Mouse (Mus musculus) MEL (cell line): ENCODE measurements around the gene Slc16a6. TPM values are rescaled to one million over a fixed set of nuclear protein-coding genes. Genes with fewer than 3 reads are reported as not detected.

Experiments used
- DNase-seq: peaks from one replicate; pipeline ENCODE4 v3.0.0; 2011; ENCODE audit warnings: low read depth, low spot score
- H3K27ac ChIP-seq: 2 replicates; pipeline ENCODE4 v1.5.1; 2012; ENCODE audit warnings: low read depth, mild to moderate bottlenecking, control low read depth, low read length, moderate library complexity; ENCODE audit not compliant: control insufficient read depth
- H3K27me3 ChIP-seq, 2 experiments: fragments of 150-350 bp in 1 of 2; sonication (generic) in 1 of 2; 2 replicates each; pipeline ENCODE4 v1.6.1; 2012; ENCODE audit warnings: low read length in 2 of 2, mild to moderate bottlenecking in 2 of 2, improper control_type of control experiment in 1 of 2, moderate library complexity in 1 of 2; ENCODE audit not compliant: insufficient read depth in 2 of 2, control insufficient read depth in 1 of 2
- H3K36me3 ChIP-seq, 2 experiments: 2 replicates each; pipeline ENCODE4 v1.6.1; 2012 to 2014; ENCODE audit warnings: low read length in 2 of 2, improper control_type of control experiment in 1 of 2, inconsistent platforms in 1 of 2, mild to moderate bottlenecking in 1 of 2; ENCODE audit not compliant: insufficient read depth in 2 of 2, control insufficient read depth in 1 of 2
- H3K4me1 ChIP-seq, 2 experiments: fragments of 150-350 bp in 1 of 2; sonication (generic) in 1 of 2; 2 replicates each; pipeline ENCODE4 v1.6.1; 2012; ENCODE audit warnings: low read length in 2 of 2, improper control_type of control experiment in 1 of 2, mild to moderate bottlenecking in 1 of 2; ENCODE audit not compliant: insufficient read depth in 2 of 2, control insufficient read depth in 1 of 2
- H3K4me3 ChIP-seq, 2 experiments: fragments of 150-350 bp in 1 of 2; sonication (generic) in 1 of 2; 2 replicates each; pipeline ENCODE4 v1.5.1; 2012; ENCODE audit warnings: low read depth in 2 of 2, low read length in 2 of 2, mild to moderate bottlenecking in 2 of 2, moderate library complexity in 2 of 2, control low read depth in 1 of 2, improper control_type of control experiment in 1 of 2; ENCODE audit not compliant: control insufficient read depth in 1 of 2, insufficient read depth in 1 of 2
- H3K79me2 ChIP-seq: 2 replicates; pipeline ENCODE4 v1.6.1; 2012; ENCODE audit warnings: mild to moderate bottlenecking, low read length, moderate library complexity; ENCODE audit not compliant: control insufficient read depth, poor library complexity, insufficient read depth
- H3K9ac ChIP-seq: 2 replicates; pipeline ENCODE4 v1.6.1; 2012; ENCODE audit warnings: low read depth, mild to moderate bottlenecking, control low read depth, low read length, moderate library complexity; ENCODE audit not compliant: control insufficient read depth, poor library complexity, severe bottlenecking
- H3K9me3 ChIP-seq: fragments of 150-350 bp; sonication (generic); replicated peaks from 2 replicates; pipeline ENCODE4 v1.6.1; 2012; ENCODE audit warnings: mild to moderate bottlenecking, low read length, improper control_type of control experiment, moderate library complexity; ENCODE audit not compliant: insufficient read depth
- BHLHE40 ChIP-seq: IDR thresholded peaks from 2 replicates; pipeline ENCODE4 v1.6.1; 2012; ENCODE audit warnings: low read depth, mild to moderate bottlenecking, inconsistent platforms, low read length, improper control_type of control experiment, borderline replicate concordance
- CHD1 ChIP-seq: IDR thresholded peaks from 2 replicates; pipeline ENCODE4 v1.6.1; 2012; ENCODE audit warnings: low read depth, mild to moderate bottlenecking, inconsistent platforms, low read length, improper control_type of control experiment
- CTCF ChIP-seq, 3 experiments: IDR thresholded peaks in 2 of 3; conservative IDR thresholded peaks in 1 of 3; 2 replicates each; pipeline ENCODE4 v1.5.1; 2011 to 2012; ENCODE audit warnings: low read length in 3 of 3, low read depth in 2 of 3, mild to moderate bottlenecking in 2 of 3, improper control_type of control experiment in 1 of 3, inconsistent platforms in 1 of 3, mixed read lengths in 1 of 3, moderate library complexity in 1 of 3; ENCODE audit not compliant: control insufficient read depth in 1 of 3, insufficient read depth in 1 of 3, poor library complexity in 1 of 3, severe bottlenecking in 1 of 3
- ELF1 ChIP-seq: IDR thresholded peaks from 2 replicates; pipeline ENCODE4 v1.6.1; 2014; ENCODE audit warnings: low read depth, mild to moderate bottlenecking, inconsistent platforms, low read length, improper control_type of control experiment, moderate library complexity
- EP300 ChIP-seq, 2 experiments: IDR thresholded peaks; 2 replicates each; pipeline ENCODE4 v1.6.1; 2011; ENCODE audit warnings: improper control_type of control experiment in 2 of 2, low read length in 2 of 2, low read depth in 1 of 2, mild to moderate bottlenecking in 1 of 2
- ETS1 ChIP-seq: IDR thresholded peaks from 2 replicates; pipeline ENCODE4 v1.6.1; 2012; ENCODE audit warnings: low read depth, mild to moderate bottlenecking, inconsistent platforms, low read length, improper control_type of control experiment, moderate library complexity
- HCFC1 ChIP-seq: IDR thresholded peaks from 2 replicates; pipeline ENCODE4 v1.6.1; 2012; ENCODE audit warnings: low read depth, mild to moderate bottlenecking, inconsistent platforms, low read length, improper control_type of control experiment, moderate library complexity
- KAT2A ChIP-seq: conservative IDR thresholded peaks from 2 replicates; pipeline ENCODE4 v1.6.1; 2012; ENCODE audit warnings: low read depth, low read length, improper control_type of control experiment, inconsistent platforms
- MAFK ChIP-seq: IDR thresholded peaks from 2 replicates; pipeline ENCODE4 v1.6.1; 2011; ENCODE audit warnings: low read depth, mild to moderate bottlenecking, low read length, improper control_type of control experiment, borderline replicate concordance
- MAX ChIP-seq: IDR thresholded peaks from 2 replicates; pipeline ENCODE4 v1.6.1; 2011; ENCODE audit warnings: low read length, improper control_type of control experiment
- MAZ ChIP-seq: IDR thresholded peaks from 2 replicates; pipeline ENCODE4 v1.6.1; 2012; ENCODE audit warnings: low read depth, mild to moderate bottlenecking, inconsistent platforms, low read length, improper control_type of control experiment
- MXI1 ChIP-seq: IDR thresholded peaks from 2 replicates; pipeline ENCODE4 v1.6.1; 2011; ENCODE audit warnings: mild to moderate bottlenecking, low read depth, low read length, improper control_type of control experiment
- MYB ChIP-seq: IDR thresholded peaks from 2 replicates; pipeline ENCODE4 v1.6.1; 2011; ENCODE audit warnings: mild to moderate bottlenecking, low read depth, low read length, improper control_type of control experiment
- MYC ChIP-seq: IDR thresholded peaks from 2 replicates; pipeline ENCODE4 v1.6.1; 2011; ENCODE audit warnings: low read depth, mild to moderate bottlenecking, low read length, improper control_type of control experiment, moderate library complexity
- NELFE ChIP-seq: IDR thresholded peaks from 2 replicates; pipeline ENCODE4 v1.6.1; 2011; ENCODE audit warnings: low read depth, low read length, improper control_type of control experiment
- NRF1 ChIP-seq: IDR thresholded peaks from 2 replicates; pipeline ENCODE4 v1.6.1; 2014; ENCODE audit warnings: low read depth, mild to moderate bottlenecking, inconsistent platforms, low read length, improper control_type of control experiment, moderate library complexity; ENCODE audit not compliant: poor library complexity, insufficient read depth, severe bottlenecking
- POLR2AphosphoS2 ChIP-seq: IDR thresholded peaks from 2 replicates; pipeline ENCODE4 v1.6.1; 2011; ENCODE audit warnings: low read length, improper control_type of control experiment
- POLR2AphosphoS5 ChIP-seq: IDR thresholded peaks from 2 replicates; pipeline ENCODE4 v1.6.1; 2012; ENCODE audit warnings: low read depth, borderline replicate concordance, mild to moderate bottlenecking, inconsistent platforms, low read length, moderate library complexity, mixed read lengths
- RAD21 ChIP-seq: IDR thresholded peaks from 2 replicates; pipeline ENCODE4 v1.6.1; 2011; ENCODE audit warnings: mild to moderate bottlenecking, low read depth, low read length, improper control_type of control experiment
- RCOR1 ChIP-seq: IDR thresholded peaks from 2 replicates; pipeline ENCODE4 v1.6.1; 2012; ENCODE audit warnings: low read depth, mild to moderate bottlenecking, inconsistent platforms, low read length, improper control_type of control experiment
- SMC3 ChIP-seq: IDR thresholded peaks from 2 replicates; pipeline ENCODE4 v1.6.1; 2011; ENCODE audit warnings: low read depth, low read length, improper control_type of control experiment
- TCF12 ChIP-seq: IDR thresholded peaks from 2 replicates; pipeline ENCODE4 v1.6.1; 2014; ENCODE audit warnings: low read depth, mild to moderate bottlenecking, inconsistent platforms, low read length, improper control_type of control experiment, moderate library complexity
- USF1 ChIP-seq: IDR thresholded peaks from 2 replicates; pipeline ENCODE4 v1.6.1; 2014; ENCODE audit warnings: low read depth, mild to moderate bottlenecking, inconsistent platforms, low read length, improper control_type of control experiment, moderate library complexity
- USF2 ChIP-seq, 2 experiments: IDR thresholded peaks; 2 replicates each; pipeline ENCODE4 v1.6.1; 2011 to 2012; ENCODE audit warnings: improper control_type of control experiment in 2 of 2, low read length in 2 of 2, borderline replicate concordance in 1 of 2, inconsistent platforms in 1 of 2, low read depth in 1 of 2, mild to moderate bottlenecking in 1 of 2; ENCODE audit not compliant: insufficient read depth in 1 of 2
- ZKSCAN1 ChIP-seq: IDR thresholded peaks from 2 replicates; pipeline ENCODE4 v1.6.1; 2012; ENCODE audit warnings: low read depth, mild to moderate bottlenecking, inconsistent platforms, low read length, improper control_type of control experiment, moderate library complexity
- ZMIZ1 ChIP-seq: IDR thresholded peaks from 2 replicates; pipeline ENCODE4 v1.6.1; 2012; ENCODE audit warnings: low read depth, mild to moderate bottlenecking, inconsistent platforms, low read length, improper control_type of control experiment, moderate library complexity
- polyA plus RNA-seq, 2 experiments: library from polyadenylated mRNA; stranded (reverse) in 1 of 2; unstranded in 1 of 2; fragments of >175 nt in 1 of 2; fragments of >200 nt in 1 of 2; gene quantifications; 2 replicates each; pipeline versions ENCODE4 v1.2.1 to v1.2.4; 2012; ENCODE audit warnings: low replicate concordance in 2 of 2, low read depth in 1 of 2; ENCODE audit not compliant: insufficient read length in 2 of 2, insufficient read depth in 1 of 2, missing spikeins in 1 of 2
- total RNA-seq: library from RNA; depleted of rRNA; stranded (reverse); fragments of 300-350 nt; gene quantifications from 2 replicates; pipeline ENCODE4 v1.2.3, GENCODE M21; 2012

Gene Slc16a6
- total and polyA plus RNA-seq, 3 experiments = 34.0 to 41.6 TPM; not detected in 1

DNA sequence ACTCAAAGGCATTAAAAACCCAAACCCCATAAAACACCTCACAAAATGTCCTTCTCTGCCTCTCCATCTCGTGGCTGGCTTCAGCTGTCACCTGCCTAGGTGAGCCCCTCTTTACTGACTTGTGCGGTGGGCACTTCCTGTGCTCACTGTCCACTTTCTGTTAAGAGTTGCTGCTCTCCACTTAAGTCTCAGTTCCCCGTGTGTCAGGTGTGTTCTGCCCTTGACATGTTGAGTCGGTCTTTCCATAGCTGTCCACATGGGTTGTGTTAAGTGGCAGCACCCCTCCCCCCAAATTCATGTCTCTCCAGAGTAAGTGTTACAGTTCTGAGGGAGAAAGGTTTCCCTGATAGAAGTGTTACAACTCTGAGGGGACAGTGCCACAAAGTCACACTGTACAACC lies 18.4 kb upstream of the Slc16a6 start:
- Histone ChIP-seq H3K36me3 (peaks cover 0 to 22% of the 10 kb centered on the region in 2 experiments; a peak in 2 of 4 replicates), H3K27me3 (no peaks in the 10 kb centered on the region), H3K27ac (no peak overlapping the region), H3K4me1 (peaks cover 14 to 38% of the 10 kb centered on the region in 2 experiments), H3K79me2 (no peaks in the 10 kb centered on the region), H3K9ac (no peak overlapping the region), H3K4me3 (no peak overlapping the region), H3K9me3 (no peaks in the 10 kb centered on the region)
- no peak for DNase-seq
- TF ChIP-seq NELFE (no peak), SMC3 (no peak), ZMIZ1 (no peak), CHD1 (no peak), POLR2AphosphoS2 (no peak), USF1 (no peak), ELF1 (no peak), POLR2AphosphoS5 (no peak), ETS1 (no peak), TCF12 (no peak), RAD21 (no peak), HCFC1 (no peak)

DNA sequence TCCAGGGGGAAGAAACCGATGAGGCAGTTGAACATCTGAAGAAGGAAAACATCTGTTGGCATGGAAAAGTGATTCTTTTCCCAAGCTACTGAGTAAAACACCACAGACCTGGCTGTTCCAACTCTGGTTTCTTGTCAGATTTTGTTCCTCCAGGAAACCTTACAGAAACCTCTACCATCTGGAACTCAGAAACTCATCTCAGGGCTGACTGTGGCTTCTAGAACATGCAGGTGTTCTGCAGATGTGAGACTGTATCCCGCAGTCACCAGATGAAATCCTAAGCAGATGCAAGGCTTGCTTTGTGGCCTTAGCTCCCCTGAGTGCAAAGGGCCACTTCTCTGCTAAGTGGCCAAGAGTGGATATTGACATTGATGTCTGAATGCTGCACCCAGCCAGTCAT lies 16.4 kb upstream of the Slc16a6 start:
- Histone ChIP-seq H3K36me3 (peaks cover 0 to 12% of the 10 kb centered on the region in 2 experiments; a peak in 2 of 4 replicates), H3K9ac (no peak overlapping the region), H3K79me2 (no peaks in the 10 kb centered on the region), H3K9me3 (no peaks in the 10 kb centered on the region), H3K4me1 (peaks cover 6 to 21% of the 10 kb centered on the region in 2 experiments), H3K4me3 (no peak overlapping the region), H3K27me3 (no peaks in the 10 kb centered on the region), H3K27ac (no peak overlapping the region)
- no peak for DNase-seq
- no peak for TF ChIP-seq KAT2A
- no peak for TF ChIP-seq BHLHE40
- no peak for TF ChIP-seq ZKSCAN1
- TF ChIP-seq MAX = no peak
- no peak for TF ChIP-seq RCOR1
- no peak for TF ChIP-seq MXI1
- no peak for TF ChIP-seq ZMIZ1
- TF ChIP-seq NRF1 = no peak
- no peak for TF ChIP-seq TCF12
- TF ChIP-seq EP300 (IDR thresholded peaks at IDR 0.05; ENCODE audit: low read depth in 1 of 2, low read length in 2 of 2) = no peak
- no peak for TF ChIP-seq CHD1
- TF ChIP-seq MAFK = no peak
- TF ChIP-seq HCFC1 = no peak
- TF ChIP-seq MYB = no peak
- TF ChIP-seq CTCF (IDR thresholded peaks at IDR 0.05 in 2 of 3, conservative IDR thresholded peaks at IDR 0.05 in 1 of 3; ENCODE audit: control insufficient read depth in 1 of 3, insufficient read depth in 1 of 3, low read depth in 2 of 3, low read length in 3 of 3, poor library complexity in 1 of 3, severe bottlenecking in 1 of 3) = no peak
- TF ChIP-seq NELFE = no peak
- TF ChIP-seq POLR2AphosphoS2 = no peak
- no peak for TF ChIP-seq MAZ
- no peak for TF ChIP-seq USF2 (IDR thresholded peaks at IDR 0.05; ENCODE audit: borderline replicate concordance in 1 of 2, insufficient read depth in 1 of 2, low read depth in 1 of 2, low read length in 2 of 2)
- TF ChIP-seq MYC = no peak
